Mouse (Mus musculus) kidney, postnatal 25 days (tissue): Measurements from ENCODE around the gene Wasf2.

ENCODE experiments used
- DNase-seq, 2 experiments: peaks; one replicate each; pipeline ENCODE4 v3.0.0; 2021; ENCODE audit warnings: mixed read lengths in 2 of 2

Wasf2 gene

GRCm38 (mm10) chr4:133127894-133128293 lies 2.4 kb upstream of the Wasf2 start:
- DNase-seq, result peak in 1 of 2 experiments; percentile 57

GRCm38 (mm10) chr4:133129391-133129790 lies 914 bp upstream of the Wasf2 start:
- DNase-seq, result peak in 1 of 2 experiments; percentile 47

- DNase-seq, result peak in 1 of 2 experiments; percentile 45
Measured at GRCm38 (mm10) chr4:133130890-133131741, 811 bp downstream of the Wasf2 start.

- DNase-seq, result peak; percentile 56 to 77
Measured at GRCm38 (mm10) chr4:133132027-133132426, 1.7 kb downstream of the Wasf2 start.

GRCm38 (mm10) chr4:133136946-133137345 lies 6.6 kb downstream of the Wasf2 start:
- DNase-seq, result no peak

- DNase-seq, result no peak
Measured at GRCm38 (mm10) chr4:133138971-133139370, 8.7 kb downstream of the Wasf2 start.

GRCm38 (mm10) chr4:133155006-133155405 lies 24.7 kb downstream of the Wasf2 start:
- no peak for DNase-seq

GRCm38 (mm10) chr4:133155726-133156125 lies 25.4 kb downstream of the Wasf2 start:
- DNase-seq, result no peak

- DNase-seq, result no peak
Measured at GRCm38 (mm10) chr4:133156422-133156821, 26.1 kb downstream of the Wasf2 start.

GRCm38 (mm10) chr4:133156831-133157230 lies 26.5 kb downstream of the Wasf2 start:
- DNase-seq, result no peak

GRCm38 (mm10) chr4:133159127-133159526 lies 28.8 kb downstream of the Wasf2 start:
- DNase-seq, result peak in 1 of 2 experiments; percentile 35

GRCm38 (mm10) chr4:133159646-133160045 lies 29.3 kb downstream of the Wasf2 start:
- no peak for DNase-seq

- DNase-seq, result no peak
Measured at GRCm38 (mm10) chr4:133160211-133160610, 29.9 kb downstream of the Wasf2 start.

GRCm38 (mm10) chr4:133160821-133161220 lies 30.5 kb downstream of the Wasf2 start:
- peak in 1 of 2 experiments; percentile 25 for DNase-seq

GRCm38 (mm10) chr4:133162196-133162595 lies 31.9 kb downstream of the Wasf2 start:
- peak in 1 of 2 experiments; percentile 2 for DNase-seq

GRCm38 (mm10) chr4:133166773-133167172 lies 36.5 kb downstream of the Wasf2 start:
- DNase-seq, result peak in 1 of 2 experiments; percentile 7

- peak; percentile 29 to 62 for DNase-seq
Measured at GRCm38 (mm10) chr4:133169237-133170055, 39.1 kb downstream of the Wasf2 start.

- DNase-seq, result no peak
Measured at GRCm38 (mm10) chr4:133170056-133170524, 39.8 kb downstream of the Wasf2 start.

- DNase-seq, result peak in 1 of 2 experiments; percentile 43
Measured at GRCm38 (mm10) chr4:133170616-133171015, 40.3 kb downstream of the Wasf2 start.

- DNase-seq, result no peak
Measured at GRCm38 (mm10) chr4:133172451-133172850, 42.1 kb downstream of the Wasf2 start.

- DNase-seq, result peak in 1 of 2 experiments; percentile 56
Measured at GRCm38 (mm10) chr4:133174361-133174760, 44.1 kb downstream of the Wasf2 start.

- no peak for DNase-seq
Measured at GRCm38 (mm10) chr4:133175274-133175673, 45.0 kb downstream of the Wasf2 start.
